Mouse (Mus musculus) thymus, adult 2 months (tissue): Measurements from ENCODE around the gene Gng10.

Source experiments
- CTCF ChIP-seq: fragments of 200-500 bp; IDR thresholded peaks from 2 replicates; pipeline ENCODE4 v1.5.1; 2012; ENCODE audit warnings: mild to moderate bottlenecking, control low read depth, low read length, moderate library complexity, borderline replicate concordance; ENCODE audit not compliant: control insufficient read depth, poor library complexity, insufficient read depth; ENCODE audit errors: extremely low read depth
- POLR2A ChIP-seq: fragments of 200-500 bp; IDR thresholded peaks from 2 replicates; pipeline ENCODE4 v1.6.1; 2012; ENCODE audit warnings: mild to moderate bottlenecking, low read length, control low read depth, moderate library complexity; ENCODE audit not compliant: control insufficient read depth, poor library complexity, insufficient read depth; ENCODE audit errors: extremely low read depth

DNA sequence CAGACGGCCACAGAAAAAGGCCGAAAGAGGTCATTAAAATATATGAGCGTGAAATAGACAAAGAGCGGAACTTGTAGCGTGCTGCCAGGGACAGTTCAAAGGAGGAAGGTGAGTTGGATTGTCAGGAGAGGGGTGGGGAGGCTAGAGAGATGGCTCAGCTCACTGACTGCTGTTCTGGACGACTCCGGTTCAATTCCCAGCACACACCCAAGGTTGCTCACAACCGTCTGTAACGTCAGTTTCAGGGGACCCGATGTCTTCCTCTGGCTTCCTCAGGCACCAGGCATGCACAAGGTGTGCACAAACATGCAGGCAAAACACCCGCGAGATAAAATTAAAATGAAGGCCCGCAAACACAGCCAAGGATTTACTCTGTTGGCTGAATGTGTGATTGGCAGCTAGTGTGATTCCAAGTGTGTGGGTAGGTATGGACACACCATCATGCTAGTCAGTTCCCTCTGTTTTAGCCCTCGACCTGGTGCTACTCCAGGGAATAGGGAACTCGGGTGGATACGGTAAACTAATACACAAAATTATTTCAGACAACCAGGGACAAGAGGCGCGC is 980 bp downstream of the Gng10 start:
- TF ChIP-seq CTCF (no peak), POLR2A (no peak)
